Mouse (Mus musculus) T-helper 2 cell (primary cell): Measurements from ENCODE around the gene Fam83e.

Source experiments
- in situ Hi-C: fragments of 300-600 bp; cut with MboI, MseI; formaldehyde crosslinking; loops from one replicate; pipeline ENCODE4 v1.15.1; 2025; ENCODE audit warnings: high pct_unique_total_duplicates

Fam83e gene

GRCm38 (mm10) chr7:45739162-45739763 is 18.3 kb downstream of the Fam83e start:
- in situ Hi-C loops: no loop called here

GRCm38 (mm10) chr7:45739820-45740219 is 18.8 kb downstream of the Fam83e start:
- in situ Hi-C loops: loop anchor here (5.0 kb wide), 1 partner anchor 182 kb away; the partner anchor contains the start of genes Ccdc114 and Emp3

- in situ Hi-C loops: loop anchor here (5.0 kb wide), 1 partner anchor 181 kb away; the partner anchor contains the start of genes Ccdc114 and Emp3
These were observed 20.3 kb downstream of the Fam83e start for GRCm38 (mm10) chr7:45741308-45741707.

GRCm38 (mm10) chr7:45741777-45742176 is 20.8 kb downstream of the Fam83e start:
- in situ Hi-C loops: loop anchor here (5.0 kb wide), 1 partner anchor 181 kb away; the partner anchor contains the start of genes Ccdc114 and Emp3

GRCm38 (mm10) chr7:45742338-45742737 is 21.3 kb downstream of the Fam83e start:
- in situ Hi-C loops: loop anchor here (5.0 kb wide), 1 partner anchor 180 kb away; the partner anchor contains the start of genes Ccdc114 and Emp3

GRCm38 (mm10) chr7:45744387-45744786 is 23.4 kb downstream of the Fam83e start:
- in situ Hi-C loops: loop anchor here (5.0 kb wide), 1 partner anchor 178 kb away; the partner anchor contains the start of genes Ccdc114 and Emp3

GRCm38 (mm10) chr7:45746518-45746917 is 25.5 kb downstream of the Fam83e start:
- in situ Hi-C loops: no loop called here

GRCm38 (mm10) chr7:45747450-45747849 is 26.4 kb downstream of the Fam83e start:
- in situ Hi-C loops: no loop called here

- in situ Hi-C loops: no loop called here
These were observed 27.1 kb downstream of the Fam83e start for GRCm38 (mm10) chr7:45748110-45748509.

- in situ Hi-C loops: no loop called here
These were observed 28.4 kb downstream of the Fam83e start for GRCm38 (mm10) chr7:45749401-45749800.

- in situ Hi-C loops: no loop called here
These were observed 29.1 kb downstream of the Fam83e start for GRCm38 (mm10) chr7:45750162-45750561.

GRCm38 (mm10) chr7:45755703-45756102 is 34.7 kb downstream of the Fam83e start:
- in situ Hi-C loops: no loop called here

GRCm38 (mm10) chr7:45759400-45759799 is 38.4 kb downstream of the Fam83e start:
- in situ Hi-C loops: no loop called here

GRCm38 (mm10) chr7:45760151-45760550 is 39.1 kb downstream of the Fam83e start:
- in situ Hi-C loops: no loop called here

GRCm38 (mm10) chr7:45765995-45766394 is 45.0 kb downstream of the Fam83e start:
- in situ Hi-C loops: no loop called here

GRCm38 (mm10) chr7:45766764-45767163 is 45.8 kb downstream of the Fam83e start:
- in situ Hi-C loops: no loop called here

GRCm38 (mm10) chr7:45767500-45767899 is 46.5 kb downstream of the Fam83e start:
- in situ Hi-C loops: no loop called here

GRCm38 (mm10) chr7:45770427-45771082 is 49.5 kb downstream of the Fam83e start:
- in situ Hi-C loops: no loop called here

- in situ Hi-C loops: no loop called here
These were observed 50.1 kb downstream of the Fam83e start for GRCm38 (mm10) chr7:45771101-45771500.

GRCm38 (mm10) chr7:45775237-45775636 is 54.2 kb downstream of the Fam83e start:
- in situ Hi-C loops: no loop called here
